Mouse (Mus musculus) liver, embryonic 14.5 days (tissue): Measurements from ENCODE around the gene Sp9. TPM values are rescaled to one million over a fixed set of nuclear protein-coding genes. Genes with fewer than 3 reads are reported as not detected.

Experiments
- ATAC-seq: fragments of 200-750 bp; cut with Nextera tagmentation; 2 replicates; pipeline ENCODE4 v1.8.0; 2017; ENCODE audit warnings: moderate number of reproducible peaks, mild to moderate bottlenecking, moderate library complexity; ENCODE audit not compliant: insufficient read depth
- DNase-seq, 3 experiments: peaks; one replicate each; pipeline ENCODE4 v3.0.0-alpha.2; 2012 to 2013; ENCODE audit warnings: low read depth in 3 of 3, low spot score in 3 of 3
- H3K27ac ChIP-seq: fragments of 300-500 bp; sonication (generic); 2 replicates; pipeline ENCODE4 v1.5.1; 2014; ENCODE audit warnings: moderate library complexity, mild to moderate bottlenecking, control low read depth, inconsistent platforms
- H3K27me3 ChIP-seq: fragments of 300-500 bp; sonication (generic); 2 replicates; pipeline ENCODE4 v1.6.1; 2014; ENCODE audit warnings: mild to moderate bottlenecking, low read length, moderate library complexity; ENCODE audit not compliant: control insufficient read depth, insufficient read depth
- H3K36me3 ChIP-seq: fragments of 300-500 bp; sonication (generic); replicated peaks from 2 replicates; pipeline ENCODE4 v1.6.1; 2014; ENCODE audit warnings: low read depth; ENCODE audit not compliant: control insufficient read depth, insufficient read depth
- H3K4me1 ChIP-seq, 2 experiments: fragments of 200-500 bp in 1 of 2; fragments of 300-500 bp in 1 of 2; sonication (generic) in 1 of 2; replicated peaks; 2 replicates each; pipeline ENCODE4 v1.6.1; 2012 to 2014; ENCODE audit warnings: antibody characterized with exemption in 1 of 2, inconsistent platforms in 1 of 2, low read length in 1 of 2; ENCODE audit not compliant: control insufficient read depth in 2 of 2, insufficient read depth in 2 of 2
- H3K4me2 ChIP-seq: fragments of 300-500 bp; sonication (generic); 2 replicates; pipeline ENCODE4 v1.6.1; 2014; ENCODE audit warnings: low read depth, mild to moderate bottlenecking, control low read depth, moderate library complexity
- H3K4me3 ChIP-seq, 2 experiments: fragments of 200-500 bp in 1 of 2; fragments of 300-500 bp in 1 of 2; sonication (generic) in 1 of 2; 2 replicates each; pipeline ENCODE4 v1.5.1; 2012 to 2014; ENCODE audit warnings: low read depth in 2 of 2, low read length in 2 of 2, mild to moderate bottlenecking in 2 of 2, control low read depth in 1 of 2, inconsistent platforms in 1 of 2, moderate library complexity in 1 of 2; ENCODE audit not compliant: insufficient read depth in 1 of 2
- H3K9ac ChIP-seq: fragments of 300-500 bp; sonication (generic); replicated peaks from 2 replicates; pipeline ENCODE4 v1.6.1; 2014; ENCODE audit warnings: mild to moderate bottlenecking, control low read depth, moderate library complexity
- H3K9me3 ChIP-seq: fragments of 300-500 bp; sonication (generic); 2 replicates; pipeline ENCODE4 v1.6.1; 2016; ENCODE audit warnings: low read length, mixed read lengths; ENCODE audit not compliant: control insufficient read depth
- CTCF ChIP-seq: IDR thresholded peaks from 2 replicates; pipeline ENCODE4 v1.5.1; 2016; ENCODE audit warnings: antibody characterized with exemption, low read depth, control low read depth
- EP300 ChIP-seq: IDR thresholded peaks from 2 replicates; pipeline ENCODE4 v1.6.1; 2016; ENCODE audit warnings: antibody characterized with exemption, low read depth
- WGBS: fragments of 180-500 bp; shearing (Covaris S2); extraction: QIAGEN DNeasy Blood & Tissue Kit; methylation state at CpG from one replicate; pipeline ENCODE4 v1.1.7; 2014; ENCODE audit not compliant: insufficient replicate concordance; 5-methylcytosine and 5-hydroxymethylcytosine counted together
- polyA plus RNA-seq, 2 experiments: library from polyadenylated mRNA; depleted of rRNA in 1 of 2; stranded (reverse) in 1 of 2; unstranded in 1 of 2; fragments of >200 nt; fragmentation: Nextera tagmentation in 1 of 2; extraction: Ambion mirVana in 1 of 2; gene quantifications; 2 replicates each; pipeline versions ENCODE4 v1.2.1 to v1.2.3; 2012 to 2014

Sp9 gene
- polyA plus RNA-seq, 2 experiments, result 0.15 TPM; not detected in 1

DNA sequence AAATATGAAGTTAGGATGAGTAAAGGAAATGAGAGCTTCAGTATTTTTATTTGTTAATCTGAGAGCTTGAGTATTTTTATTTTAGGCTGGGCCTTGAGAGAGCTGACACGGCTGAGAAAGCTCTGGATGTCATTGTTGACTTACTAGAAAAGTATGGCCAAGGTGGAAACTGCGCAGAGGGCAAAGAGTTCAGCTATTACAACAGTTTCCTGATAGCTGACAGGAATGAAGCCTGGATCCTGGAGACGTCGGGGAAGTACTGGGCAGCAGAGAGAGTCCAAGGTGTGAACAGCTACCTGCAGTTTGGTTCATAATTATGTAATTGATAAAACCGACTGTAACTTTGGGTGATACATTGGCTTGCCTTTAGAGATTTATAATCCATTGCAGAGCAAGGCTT, 47.5 kb downstream of the Sp9 start:
- H3K9me3 ChIP-seq, result no peaks in the 10 kb centered on the region
- H3K36me3 ChIP-seq, result peaks cover 10% of the 10 kb centered on the region
- peaks cover 0 to 4% of the 10 kb centered on the region in 2 experiments; a peak in 3 of 4 replicates for H3K4me1 ChIP-seq
- H3K9ac ChIP-seq, result no peak overlapping the region
- no peak for ATAC-seq
- H3K4me3 ChIP-seq, result no peak overlapping the region
- 83% methylated on average over 5 of the region's 5 CpGs for WGBS
- no peak for DNase-seq
- no peak overlapping the region for H3K27ac ChIP-seq
- no peak overlapping the region for H3K4me2 ChIP-seq
- no peaks in the 10 kb centered on the region for H3K27me3 ChIP-seq
- TF ChIP-seq EP300 (no peak), CTCF (no peak)

DNA sequence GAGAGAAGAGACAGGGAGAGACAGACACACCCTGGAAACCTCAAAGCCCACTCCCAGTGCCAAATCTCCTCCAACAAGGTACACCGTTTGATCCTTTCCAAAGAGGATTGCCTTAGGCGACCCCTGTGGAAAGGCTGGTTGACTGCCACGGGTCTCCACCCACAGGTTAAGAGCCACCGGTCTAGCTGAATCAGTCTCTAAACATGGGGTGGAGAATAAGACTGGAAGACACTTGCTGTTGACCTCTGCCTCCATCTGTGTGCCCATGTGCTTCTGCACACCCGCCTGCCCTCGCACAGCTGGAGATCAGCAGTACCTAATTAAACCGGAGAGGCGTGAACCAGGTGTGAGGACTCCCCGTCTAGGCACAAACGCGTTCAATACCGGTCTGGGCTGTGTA, 51.3 kb downstream of the Sp9 start:
- H3K9ac ChIP-seq, result no peak overlapping the region
- H3K4me3 ChIP-seq, result no peak overlapping the region
- H3K27me3 ChIP-seq, result no peaks in the 10 kb centered on the region
- H3K27ac ChIP-seq, result no peak overlapping the region
- no peaks in the 10 kb centered on the region for H3K4me1 ChIP-seq
- 82% methylated on average over 12 of the region's 12 CpGs for WGBS
- ATAC-seq (no peak), DNase-seq (no peak)
- H3K4me2 ChIP-seq, result no peak overlapping the region
- TF ChIP-seq CTCF (no peak), EP300 (no peak)
- no peaks in the 10 kb centered on the region for H3K9me3 ChIP-seq
- peaks cover 10% of the 10 kb centered on the region for H3K36me3 ChIP-seq

DNA sequence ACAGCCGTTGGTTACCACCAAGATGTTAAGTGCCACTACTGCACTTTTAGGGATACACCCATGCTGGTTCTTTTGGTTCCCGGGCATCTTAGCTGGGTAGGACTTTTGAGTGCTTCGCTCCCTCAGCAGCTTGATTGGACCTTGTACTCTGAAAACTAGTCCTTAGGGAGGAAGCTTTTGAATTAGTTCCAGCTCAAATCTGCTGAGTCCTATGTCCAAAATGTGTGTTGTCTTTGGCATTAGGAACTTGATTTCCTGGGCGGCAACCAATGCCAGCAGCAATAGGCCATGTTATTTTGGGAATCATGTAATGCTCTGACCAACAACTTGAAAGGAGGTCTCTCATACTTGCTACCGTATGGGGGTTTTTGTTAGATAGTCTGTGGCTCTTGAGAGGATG, 54.1 kb downstream of the Sp9 start:
- DNase-seq, result no peak
- no peak for TF ChIP-seq CTCF
- no peak for TF ChIP-seq EP300
- Histone ChIP-seq H3K4me3 (no peak overlapping the region), H3K36me3 (no peaks in the 10 kb centered on the region), H3K4me2 (no peak overlapping the region), H3K27me3 (no peaks in the 10 kb centered on the region), H3K9ac (no peak overlapping the region), H3K4me1 (no peaks in the 10 kb centered on the region), H3K27ac (no peak overlapping the region), H3K9me3 (no peaks in the 10 kb centered on the region)
- ATAC-seq, result no peak
- WGBS, result 85% methylated on average over 5 of the region's 5 CpGs

Other genes with a start within 250 kb of the Sp9 start
- 16.0 and 25.2 TPM in 2 replicates for gene Ola1, start 53.0 kb upstream of the Sp9 start, polyA plus RNA-seq (2012; rRNA removed)
- gene Ola1, start 53.0 kb upstream of the Sp9 start, polyA plus RNA-seq (2014; fragmentation: Nextera tagmentation; extraction: Ambion mirVana), result 43.0 and 44.6 TPM in 2 replicates
- 14.9 and 20.1 TPM in 2 replicates for gene Scrn3, start 40.7 kb downstream of the Sp9 start, polyA plus RNA-seq (2012; rRNA removed)
- 22.4 and 25.2 TPM in 2 replicates for gene Scrn3, start 40.7 kb downstream of the Sp9 start, polyA plus RNA-seq (2014; fragmentation: Nextera tagmentation; extraction: Ambion mirVana)
- gene Cir1, start 40.8 kb downstream of the Sp9 start, polyA plus RNA-seq (2012; rRNA removed), result 6.2 and 13.8 TPM in 2 replicates
- gene Cir1, start 40.8 kb downstream of the Sp9 start, polyA plus RNA-seq (2014; fragmentation: Nextera tagmentation; extraction: Ambion mirVana), result 19.2 and 20.5 TPM in 2 replicates
- gene Gpr155, start 114.6 kb downstream of the Sp9 start, polyA plus RNA-seq (2012; rRNA removed), result 3.0 and 4.1 TPM in 2 replicates
- 8.9 and 9.0 TPM in 2 replicates for gene Gpr155, start 114.6 kb downstream of the Sp9 start, polyA plus RNA-seq (2014; fragmentation: Nextera tagmentation; extraction: Ambion mirVana)